Mouse (Mus musculus) lung, embryonic 14.5 days (tissue): ENCODE data around the gene Itpk1. TPM values are rescaled to one million over a fixed set of nuclear protein-coding genes. Genes with fewer than 3 reads are reported as not detected.

ENCODE experiments used
- ATAC-seq: fragments of 200-750 bp; cut with Nextera tagmentation; 2 replicates; pipeline ENCODE4 v1.8.0; 2017; ENCODE audit warnings: mild to moderate bottlenecking, moderate TSS enrichment, moderate library complexity; ENCODE audit not compliant: insufficient read depth
- DNase-seq: peaks from one replicate; pipeline ENCODE4 v3.0.0-alpha.2; 2015
- H3K27ac ChIP-seq: fragments of 300-500 bp; sonication (generic); 2 replicates; pipeline ENCODE4 v1.5.1; 2014; ENCODE audit warnings: low read depth, mild to moderate bottlenecking, moderate library complexity
- H3K27me3 ChIP-seq: fragments of 300-500 bp; sonication (generic); 2 replicates; pipeline ENCODE4 v1.6.1; 2014; ENCODE audit warnings: low read length, control low read depth; ENCODE audit not compliant: insufficient read depth
- H3K36me3 ChIP-seq: fragments of 300-500 bp; sonication (generic); 2 replicates; pipeline ENCODE4 v1.6.1; 2014; ENCODE audit warnings: control low read depth; ENCODE audit not compliant: insufficient read depth
- H3K4me1 ChIP-seq: fragments of 300-500 bp; sonication (generic); 2 replicates; pipeline ENCODE4 v1.6.1; 2014; ENCODE audit warnings: antibody characterized with exemption, control low read depth; ENCODE audit not compliant: insufficient read depth
- H3K4me2 ChIP-seq: fragments of 300-500 bp; sonication (generic); 2 replicates; pipeline ENCODE4 v1.6.1; 2014; ENCODE audit warnings: mild to moderate bottlenecking
- H3K4me3 ChIP-seq: fragments of 300-500 bp; sonication (generic); 2 replicates; pipeline ENCODE4 v1.5.1; 2014; ENCODE audit warnings: low read depth, low read length
- H3K9ac ChIP-seq: fragments of 300-500 bp; sonication (generic); 2 replicates; pipeline ENCODE4 v1.6.1; 2014
- H3K9me3 ChIP-seq: fragments of 300-500 bp; sonication (generic); 2 replicates; pipeline ENCODE4 v1.6.1; 2016; ENCODE audit warnings: low read depth, low read length, control low read depth
- CTCF ChIP-seq: IDR thresholded peaks from 2 replicates; pipeline ENCODE4 v1.5.1; 2016; ENCODE audit warnings: antibody characterized with exemption, low read depth
- WGBS: fragments of 180-500 bp; shearing (Covaris S2); extraction: QIAGEN DNeasy Blood & Tissue Kit; methylation state at CpG from one replicate; pipeline ENCODE4 v1.1.7; 2014; 5-methylcytosine and 5-hydroxymethylcytosine counted together
- polyA plus RNA-seq: library from polyadenylated mRNA; unstranded; fragments of >200 nt; fragmentation: Nextera tagmentation; extraction: Ambion mirVana; gene quantifications from 2 replicates; pipeline ENCODE4 v1.2.1, GENCODE M21; 2014

Itpk1 gene
- polyA plus RNA-seq, 1 experiment from 2014 or later: 8.4 TPM

GRCm38 (mm10) chr12:102681590-102681989, 23.1 kb downstream of the Itpk1 start:
- no peak for DNase-seq
- Histone ChIP-seq H3K9me3 (no peaks in the 10 kb centered on the region), H3K4me1 (no peaks in the 10 kb centered on the region), H3K27ac (no peak overlapping the region), H3K4me2 (no peak overlapping the region), H3K9ac (no peak overlapping the region), H3K36me3 (no peaks in the 10 kb centered on the region), H3K4me3 (no peak overlapping the region), H3K27me3 (no peaks in the 10 kb centered on the region)
- no peak for ATAC-seq
- peak; percentile 43 for TF ChIP-seq CTCF
- WGBS: 69% methylated on average over 7 of the region's 7 CpGs

- WGBS: 60% methylated on average over 6 of the region's 6 CpGs
- H3K36me3 ChIP-seq: no peaks in the 10 kb centered on the region
- TF ChIP-seq CTCF: no peak
- H3K9ac ChIP-seq: no peak overlapping the region
- H3K27ac ChIP-seq: no peak overlapping the region
- no peak overlapping the region for H3K4me2 ChIP-seq
- H3K9me3 ChIP-seq: no peaks in the 10 kb centered on the region
- no peak for DNase-seq
- no peak overlapping the region for H3K4me3 ChIP-seq
- no peaks in the 10 kb centered on the region for H3K27me3 ChIP-seq
- H3K4me1 ChIP-seq: no peaks in the 10 kb centered on the region
- ATAC-seq: no peak
Measured at GRCm38 (mm10) chr12:102678820-102679219, 25.9 kb downstream of the Itpk1 start.

GRCm38 (mm10) chr12:102677089-102677488, 27.6 kb downstream of the Itpk1 start:
- H3K36me3 ChIP-seq: no peaks in the 10 kb centered on the region
- no peak overlapping the region for H3K4me3 ChIP-seq
- H3K9ac ChIP-seq: no peak overlapping the region
- no peak for DNase-seq
- 74% methylated on average over 3 of the region's 3 CpGs for WGBS
- no peaks in the 10 kb centered on the region for H3K9me3 ChIP-seq
- H3K4me1 ChIP-seq: no peaks in the 10 kb centered on the region
- no peak overlapping the region for H3K27ac ChIP-seq
- no peak for TF ChIP-seq CTCF
- no peaks in the 10 kb centered on the region for H3K27me3 ChIP-seq
- no peak for ATAC-seq
- H3K4me2 ChIP-seq: no peak overlapping the region

GRCm38 (mm10) chr12:102674556-102674955, 30.2 kb downstream of the Itpk1 start:
- H3K27ac ChIP-seq: no peak overlapping the region
- H3K4me2 ChIP-seq: no peak overlapping the region
- H3K4me1 ChIP-seq: no peaks in the 10 kb centered on the region
- H3K9ac ChIP-seq: no peak overlapping the region
- no peak for TF ChIP-seq CTCF
- DNase-seq (no peak), ATAC-seq (no peak)
- no peak overlapping the region for H3K4me3 ChIP-seq
- H3K36me3 ChIP-seq: no peaks in the 10 kb centered on the region
- H3K9me3 ChIP-seq: no peaks in the 10 kb centered on the region
- WGBS: 71% methylated on average over 10 of the region's 10 CpGs
- H3K27me3 ChIP-seq: no peaks in the 10 kb centered on the region

GRCm38 (mm10) chr12:102674123-102674522, 30.6 kb downstream of the Itpk1 start:
- Histone ChIP-seq H3K27ac (no peak overlapping the region), H3K27me3 (no peaks in the 10 kb centered on the region), H3K4me1 (no peaks in the 10 kb centered on the region), H3K36me3 (no peaks in the 10 kb centered on the region), H3K9ac (no peak overlapping the region), H3K4me2 (no peak overlapping the region), H3K4me3 (no peak overlapping the region), H3K9me3 (no peaks in the 10 kb centered on the region)
- no peak for TF ChIP-seq CTCF
- DNase-seq (no peak), ATAC-seq (no peak)
- 83% methylated on average over 13 of the region's 13 CpGs for WGBS

GRCm38 (mm10) chr12:102672857-102673839, 31.6 kb downstream of the Itpk1 start:
- ATAC-seq: no peak
- TF ChIP-seq CTCF: no peak
- WGBS: 63% methylated on average over 20 of the region's 20 CpGs

GRCm38 (mm10) chr12:102672176-102672575, 32.6 kb downstream of the Itpk1 start:
- Histone ChIP-seq H3K9me3 (no peaks in the 10 kb centered on the region), H3K27ac (no peak overlapping the region), H3K4me1 (no peaks in the 10 kb centered on the region), H3K4me3 (no peak overlapping the region), H3K4me2 (no peak overlapping the region), H3K36me3 (no peaks in the 10 kb centered on the region), H3K27me3 (no peaks in the 10 kb centered on the region), H3K9ac (no peak overlapping the region; the same call in 1 of the 2 replicates)
- 14% methylated on average over 8 of the region's 8 CpGs for WGBS
- peak; percentile 34; the same call in 1 of the 2 replicates for ATAC-seq
- DNase-seq: no peak
- no peak for TF ChIP-seq CTCF

More at GRCm38 (mm10) chr12:102672857-102673839, 31.6 kb downstream of the Itpk1 start:
- no peak overlapping the region for H3K27ac ChIP-seq
- no peaks in the 10 kb centered on the region for H3K4me1 ChIP-seq
- no peak overlapping the region for H3K4me3 ChIP-seq
- no peaks in the 10 kb centered on the region for H3K36me3 ChIP-seq
- H3K9me3 ChIP-seq: no peaks in the 10 kb centered on the region
- no peaks in the 10 kb centered on the region for H3K27me3 ChIP-seq
- no peak overlapping the region for H3K9ac ChIP-seq
- H3K4me2 ChIP-seq: no peak overlapping the region
- no peak for DNase-seq
